Mouse (Mus musculus) limb, embryonic 11.5 days (tissue): ENCODE measurements around the gene Sema4d. TPM values are rescaled to one million over a fixed set of nuclear protein-coding genes. Genes with fewer than 3 reads are reported as not detected.

Experiments used
- ATAC-seq: fragments of 200-750 bp; cut with Nextera tagmentation; 2 replicates; pipeline ENCODE4 v1.8.0; 2017; ENCODE audit warnings: low read depth; ENCODE audit not compliant: insufficient number of reproducible peaks, low FRiP score, low TSS enrichment
- DNase-seq: peaks from one replicate; pipeline ENCODE4 v3.0.0-alpha.2; 2015; ENCODE audit warnings: low spot score
- H3K27ac ChIP-seq: fragments of 300-500 bp; sonication (generic); replicated peaks from 2 replicates; pipeline ENCODE4 v1.5.1; 2014; ENCODE audit warnings: low read depth, mild to moderate bottlenecking, low read length
- H3K27me3 ChIP-seq: fragments of 300-500 bp; sonication (generic); 2 replicates; pipeline ENCODE4 v1.6.1; 2014; ENCODE audit warnings: mild to moderate bottlenecking, low read length, mixed read lengths; ENCODE audit not compliant: control insufficient read depth, insufficient read depth
- H3K36me3 ChIP-seq: fragments of 300-500 bp; sonication (generic); 2 replicates; pipeline ENCODE4 v1.6.1; 2014; ENCODE audit warnings: mild to moderate bottlenecking, low read length, moderate library complexity, mixed read lengths; ENCODE audit not compliant: control insufficient read depth, insufficient read depth
- H3K4me1 ChIP-seq: fragments of 300-500 bp; sonication (generic); 2 replicates; pipeline ENCODE4 v1.6.1; 2014; ENCODE audit warnings: low read length, mixed read lengths; ENCODE audit not compliant: control insufficient read depth, insufficient read depth
- H3K4me2 ChIP-seq: fragments of 300-500 bp; sonication (generic); 2 replicates; pipeline ENCODE4 v1.6.1; 2014; ENCODE audit warnings: low read depth, mild to moderate bottlenecking, moderate library complexity; ENCODE audit not compliant: severe bottlenecking
- H3K4me3 ChIP-seq: fragments of 300-500 bp; sonication (generic); 2 replicates; pipeline ENCODE4 v1.5.1; 2014; ENCODE audit warnings: low read depth, low read length
- H3K9ac ChIP-seq: fragments of 300-500 bp; sonication (generic); 2 replicates; pipeline ENCODE4 v1.6.1; 2014; ENCODE audit warnings: mild to moderate bottlenecking, low read length
- H3K9me3 ChIP-seq: fragments of 300-500 bp; sonication (generic); 2 replicates; pipeline ENCODE4 v1.6.1; 2016; ENCODE audit warnings: low read length; ENCODE audit not compliant: control insufficient read depth
- WGBS: fragments of 180-500 bp; shearing (Covaris S2); extraction: QIAGEN DNeasy Blood & Tissue Kit; methylation state at CpG from one replicate; pipeline ENCODE4 v1.1.7; 2014; 5-methylcytosine and 5-hydroxymethylcytosine counted together
- polyA plus RNA-seq: library from polyadenylated mRNA; unstranded; fragments of >200 nt; fragmentation: Nextera tagmentation; extraction: Ambion mirVana; gene quantifications from 2 replicates; pipeline ENCODE4 v1.2.1, GENCODE M21; 2014

The Sema4d gene
- polyA plus RNA-seq, 1 experiment from 2014 or later = 5.3 TPM

DNA sequence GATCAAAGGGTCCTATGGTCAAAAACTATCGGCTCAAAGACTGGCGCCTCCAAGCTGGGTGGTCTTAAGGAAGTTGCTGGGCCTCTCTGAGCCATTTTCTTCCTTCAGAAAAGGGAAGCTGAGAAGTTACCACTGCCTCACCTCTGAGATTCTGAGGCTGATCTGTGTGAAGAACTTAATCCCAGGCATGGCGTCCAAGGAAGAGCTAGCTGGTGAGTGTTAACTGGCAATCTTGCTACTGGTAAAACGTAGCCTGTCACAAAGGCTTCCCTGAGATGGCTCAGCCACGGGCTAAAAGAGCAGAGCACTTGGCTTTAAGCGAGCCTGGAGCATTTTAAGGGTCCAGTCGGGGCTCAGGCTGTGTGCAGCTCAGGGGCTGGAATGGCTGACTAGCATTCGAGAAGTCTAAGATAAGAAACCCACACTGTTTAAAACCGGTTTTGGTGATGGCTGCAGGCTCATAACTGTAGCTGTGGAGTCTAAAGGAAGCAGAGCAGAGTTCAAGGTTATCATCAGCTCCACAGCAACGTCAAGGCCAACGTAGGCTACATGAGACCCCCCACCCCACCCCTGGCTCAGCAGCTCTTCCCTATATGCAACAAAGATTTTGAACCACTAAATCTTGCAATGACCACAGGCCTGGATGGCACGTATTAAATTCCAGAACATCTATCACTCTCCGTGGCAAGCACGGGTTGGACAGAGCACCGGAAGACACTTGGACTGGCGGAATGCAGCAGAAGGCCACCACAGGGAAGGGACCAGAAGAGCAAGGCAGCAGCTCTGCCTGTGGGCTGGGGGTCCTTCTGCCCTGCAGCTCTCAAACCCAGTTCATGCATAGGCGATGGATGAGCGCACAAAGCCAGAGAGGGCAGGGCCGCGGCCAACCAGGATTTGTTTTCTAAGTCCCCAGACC is 56.3 kb downstream of the Sema4d start:
- DNase-seq = no peak
- H3K4me2 ChIP-seq = no peak overlapping the region
- H3K27me3 ChIP-seq = no peaks in the 10 kb centered on the region
- no peaks in the 10 kb centered on the region for H3K4me1 ChIP-seq
- H3K36me3 ChIP-seq = no peaks in the 10 kb centered on the region
- no peaks in the 10 kb centered on the region for H3K9me3 ChIP-seq
- no peak overlapping the region for H3K4me3 ChIP-seq
- WGBS = 76% methylated on average over 20 of the region's 20 CpGs
- ATAC-seq = no peak
- H3K9ac ChIP-seq = no peak overlapping the region
- no peak overlapping the region for H3K27ac ChIP-seq

DNA sequence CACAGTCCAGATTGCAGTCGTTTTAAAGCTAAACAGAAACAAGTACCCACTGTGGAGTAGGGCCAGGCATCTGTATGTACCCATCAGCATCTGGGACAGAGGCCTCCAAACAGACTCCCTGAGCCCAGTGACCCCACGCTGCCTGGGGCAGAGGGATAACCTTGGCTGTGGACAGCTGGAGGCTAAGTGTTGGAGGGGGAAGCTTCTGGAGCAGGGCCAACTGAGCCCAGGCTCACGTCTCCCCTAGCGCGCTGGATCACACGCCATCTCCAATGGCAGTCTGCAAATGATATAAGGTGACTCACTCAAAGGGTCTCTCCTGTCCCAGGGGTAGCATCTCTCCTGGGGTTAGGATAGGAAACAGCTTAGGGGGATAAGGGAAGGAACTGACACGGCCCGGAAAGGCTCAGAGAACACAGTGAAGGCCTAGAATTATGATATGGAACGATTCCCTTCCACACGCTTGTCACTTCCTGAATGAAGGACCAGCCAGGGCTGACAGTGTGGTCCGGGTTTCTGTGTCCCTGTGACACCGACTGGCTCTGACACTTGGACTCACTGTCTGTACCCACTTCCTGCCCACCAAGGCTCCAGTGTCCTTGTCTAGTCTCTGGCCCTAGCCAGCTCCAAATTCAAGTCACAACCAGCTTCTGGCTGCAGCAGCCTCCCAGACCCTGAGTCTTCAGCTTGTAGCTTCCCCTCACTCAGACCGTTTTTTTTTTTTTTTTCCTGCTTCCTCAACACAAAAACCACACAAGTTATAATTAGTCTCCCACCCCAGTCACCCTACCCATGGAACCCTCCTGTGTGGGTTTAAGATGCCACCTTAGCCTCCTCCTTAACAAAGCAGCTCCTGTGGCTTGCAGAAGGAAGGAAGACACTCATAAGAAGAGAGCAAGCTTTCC is 57.3 kb downstream of the Sema4d start:
- H3K9me3 ChIP-seq = no peaks in the 10 kb centered on the region
- no peaks in the 10 kb centered on the region for H3K27me3 ChIP-seq
- DNase-seq (no peak), ATAC-seq (no peak)
- H3K36me3 ChIP-seq = no peaks in the 10 kb centered on the region
- no peak overlapping the region for H3K4me3 ChIP-seq
- no peaks in the 10 kb centered on the region for H3K4me1 ChIP-seq
- H3K4me2 ChIP-seq = no peak overlapping the region
- WGBS = 85% methylated on average over 13 of the region's 13 CpGs
- H3K27ac ChIP-seq = no peak overlapping the region
- H3K9ac ChIP-seq = no peak overlapping the region

DNA sequence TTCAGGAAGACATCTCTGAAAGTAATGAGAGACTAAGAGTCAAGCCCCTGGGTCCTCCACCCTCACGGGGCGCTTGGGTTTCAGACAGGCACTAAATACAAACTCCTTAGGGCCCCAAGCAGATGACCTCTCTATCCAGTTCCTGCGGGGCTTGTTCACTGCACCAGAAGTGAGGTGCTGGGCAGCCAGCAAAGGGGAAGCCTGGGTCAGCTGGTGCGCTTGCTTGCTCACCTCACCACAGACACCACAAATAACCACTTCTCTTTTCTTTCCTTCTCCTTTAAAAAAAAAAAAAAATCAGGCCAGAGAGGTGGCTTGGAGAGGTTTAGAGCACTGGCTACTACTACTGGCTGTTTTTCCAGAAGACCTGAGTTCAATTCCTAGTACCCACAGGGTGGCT is 59.0 kb downstream of the Sema4d start:
- H3K4me3 ChIP-seq = no peak overlapping the region
- H3K9ac ChIP-seq = no peak overlapping the region
- no peaks in the 10 kb centered on the region for H3K27me3 ChIP-seq
- 84% methylated on average over 4 of the region's 4 CpGs for WGBS
- H3K4me2 ChIP-seq = no peak overlapping the region
- DNase-seq = no peak
- no peak for ATAC-seq
- no peaks in the 10 kb centered on the region for H3K9me3 ChIP-seq
- peaks cover 11% of the 10 kb centered on the region for H3K4me1 ChIP-seq
- no peak overlapping the region for H3K27ac ChIP-seq
- H3K36me3 ChIP-seq = no peaks in the 10 kb centered on the region

DNA sequence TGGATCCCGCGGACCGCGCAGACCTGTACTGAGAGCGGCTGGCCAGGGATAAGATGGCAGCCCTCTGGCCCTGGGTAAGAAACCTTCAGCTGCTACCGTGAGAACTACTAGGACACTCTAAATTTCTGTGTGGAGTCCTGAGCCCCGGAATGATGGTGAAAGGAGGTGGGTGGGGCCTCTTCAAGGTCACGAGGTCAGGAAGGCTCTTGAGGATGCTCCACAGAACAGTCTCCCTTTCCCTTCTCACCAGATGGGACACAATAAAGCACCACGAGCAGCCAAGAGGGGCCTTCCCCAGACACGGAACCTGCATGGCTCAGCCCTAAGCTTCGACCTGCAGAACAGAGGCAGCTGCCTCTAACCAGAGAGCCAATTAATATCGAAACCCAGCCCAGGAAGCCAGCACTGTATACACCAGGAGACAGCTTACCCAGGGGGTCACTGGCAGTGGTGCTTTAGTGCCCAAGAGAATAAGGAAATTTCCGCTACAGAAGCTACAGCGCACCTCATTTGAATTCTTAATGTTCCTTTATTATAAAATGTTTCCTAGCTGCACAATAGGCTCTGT is 61.4 kb downstream of the Sema4d start:
- DNase-seq (no peak), ATAC-seq (no peak)
- Histone ChIP-seq H3K27me3 (no peaks in the 10 kb centered on the region), H3K4me1 (peaks cover 15% of the 10 kb centered on the region), H3K4me2 (no peak overlapping the region), H3K36me3 (no peaks in the 10 kb centered on the region), H3K9me3 (no peaks in the 10 kb centered on the region), H3K27ac (no peak overlapping the region), H3K9ac (no peak overlapping the region), H3K4me3 (no peak overlapping the region)
- WGBS = 73% methylated on average over 14 of the region's 14 CpGs

DNA sequence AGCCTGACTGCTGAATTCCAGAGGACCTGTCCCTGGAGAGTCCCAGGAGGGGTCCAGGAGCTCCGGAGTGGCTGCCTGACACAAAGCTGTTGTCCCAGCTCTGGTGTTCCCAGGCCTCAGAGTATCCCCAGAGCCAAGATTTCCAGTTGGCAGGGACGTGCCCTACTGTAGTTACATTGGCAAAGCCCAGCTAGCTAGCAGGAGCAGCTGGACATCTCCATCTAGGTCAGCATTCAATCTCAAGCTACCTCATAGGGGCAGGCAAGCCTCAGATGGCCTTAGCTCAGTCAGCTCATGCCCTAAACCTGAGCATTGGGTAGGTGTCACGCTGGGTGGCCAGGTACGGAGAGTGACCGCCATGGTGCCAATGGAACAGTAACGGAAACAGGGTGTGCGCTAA is 62.1 kb downstream of the Sema4d start:
- Histone ChIP-seq H3K4me3 (no peak overlapping the region), H3K27me3 (no peaks in the 10 kb centered on the region), H3K27ac (no peak overlapping the region), H3K4me2 (no peak overlapping the region), H3K4me1 (peaks cover 15% of the 10 kb centered on the region), H3K9ac (no peak overlapping the region), H3K9me3 (no peaks in the 10 kb centered on the region), H3K36me3 (no peaks in the 10 kb centered on the region)
- ATAC-seq (no peak), DNase-seq (no peak)
- WGBS = 94% methylated on average over 7 of the region's 7 CpGs

DNA sequence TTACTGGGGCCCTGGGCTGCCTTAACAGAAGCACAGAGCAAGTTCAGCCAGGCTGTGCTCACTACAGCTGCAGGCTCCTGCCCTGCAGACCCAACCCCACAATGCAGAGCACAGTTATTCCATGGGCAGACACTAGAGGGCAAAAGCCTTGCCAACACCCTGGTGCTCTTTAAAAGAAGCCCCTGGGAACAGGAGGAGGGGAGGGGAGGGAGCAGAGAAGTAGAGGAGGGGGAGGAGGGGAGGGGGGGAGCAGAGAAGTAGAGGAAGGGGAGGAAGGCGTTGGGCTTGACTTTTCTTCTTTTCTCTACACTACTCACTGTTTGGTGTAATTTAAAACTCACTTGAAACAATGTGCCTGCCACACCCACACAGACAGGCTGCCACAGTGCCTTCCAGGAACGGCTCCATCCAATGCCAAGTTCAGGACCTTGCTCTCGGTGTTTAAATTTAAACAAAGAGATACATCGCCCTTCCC is 63.6 kb downstream of the Sema4d start:
- Histone ChIP-seq H3K4me1 (peaks cover 22% of the 10 kb centered on the region), H3K4me2 (no peak overlapping the region), H3K9me3 (no peaks in the 10 kb centered on the region), H3K36me3 (no peaks in the 10 kb centered on the region), H3K9ac (no peak overlapping the region), H3K27me3 (no peaks in the 10 kb centered on the region), H3K4me3 (no peak overlapping the region), H3K27ac (0 out of 2 replicates have a peak overlapping the region, but pooled peaks have one; percentile 8)
- WGBS = 21% methylated on average over 4 of the region's 4 CpGs
- DNase-seq = peak; percentile 68
- ATAC-seq = no peak

DNA sequence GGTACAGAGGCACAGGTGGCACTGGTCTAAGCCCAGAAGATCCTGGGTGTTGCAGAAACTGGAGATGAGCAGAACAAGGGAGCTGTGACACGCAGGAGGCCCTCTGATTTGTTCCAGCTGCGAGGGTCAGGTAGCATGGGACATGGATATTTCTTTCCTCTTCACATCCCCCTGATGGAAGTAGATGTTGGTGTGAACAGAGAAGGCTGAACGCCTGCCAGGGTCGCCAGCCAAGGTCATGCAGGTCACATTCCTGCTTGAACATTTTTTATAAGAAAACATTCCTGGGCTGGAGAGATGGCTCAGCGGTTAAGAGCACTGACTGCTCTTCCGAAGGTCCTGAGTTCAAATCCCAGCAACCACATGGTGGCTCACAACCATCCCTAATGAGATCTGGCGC is 66.2 kb downstream of the Sema4d start:
- ATAC-seq = no peak
- Histone ChIP-seq H3K9me3 (no peaks in the 10 kb centered on the region), H3K4me2 (no peak overlapping the region), H3K4me1 (peaks cover 22% of the 10 kb centered on the region), H3K27ac (no peak overlapping the region), H3K9ac (no peak overlapping the region), H3K4me3 (no peak overlapping the region), H3K27me3 (no peaks in the 10 kb centered on the region), H3K36me3 (no peaks in the 10 kb centered on the region)
- DNase-seq = no peak
- WGBS = 67% methylated on average over 6 of the region's 7 CpGs

DNA sequence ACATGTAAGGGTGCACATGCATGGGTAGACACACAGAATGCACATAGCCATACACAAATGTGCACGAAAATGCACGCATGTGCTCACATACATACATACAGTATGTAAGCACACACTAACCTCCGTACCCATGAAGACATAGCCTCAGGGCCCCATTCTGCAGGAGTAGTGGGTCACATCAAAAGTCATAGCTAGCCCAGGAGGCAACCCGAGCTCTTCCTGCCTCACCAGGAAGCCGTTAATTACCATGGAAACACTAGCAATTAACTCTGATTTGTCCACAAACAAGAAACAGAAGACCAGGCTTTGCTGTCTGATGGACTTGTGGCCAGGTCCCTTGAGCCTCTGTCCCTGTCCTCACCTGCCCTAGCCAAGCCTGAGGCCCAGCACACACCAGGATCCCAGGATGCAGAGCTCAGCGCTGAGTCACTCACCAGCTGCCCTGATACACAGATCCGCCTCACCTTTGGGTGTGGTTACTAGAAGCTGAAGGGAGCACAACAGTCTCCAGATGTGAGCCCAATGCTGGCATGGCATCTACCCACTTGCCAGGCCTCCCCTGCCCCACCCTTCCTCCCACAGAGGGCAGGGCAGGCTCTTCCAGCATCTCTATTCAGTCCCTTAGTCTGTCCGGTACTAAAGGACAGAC is 67.5 kb downstream of the Sema4d start:
- no peak for ATAC-seq

More for the DNA sequence above, 67.5 kb downstream of the Sema4d start:
- H3K4me1 ChIP-seq = peaks cover 22% of the 10 kb centered on the region
- H3K4me3 ChIP-seq = no peak overlapping the region
- no peaks in the 10 kb centered on the region for H3K9me3 ChIP-seq
- DNase-seq = peak; percentile 45
- no peak overlapping the region for H3K9ac ChIP-seq
- H3K36me3 ChIP-seq = no peaks in the 10 kb centered on the region
- WGBS = 34% methylated on average over 8 of the region's 8 CpGs
- H3K4me2 ChIP-seq = no peak overlapping the region
- H3K27me3 ChIP-seq = no peaks in the 10 kb centered on the region
- H3K27ac ChIP-seq = no peak overlapping the region
